Mouse (Mus musculus): ENCODE results near the gene Atp8b2.

Gene Atp8b2

DNA sequence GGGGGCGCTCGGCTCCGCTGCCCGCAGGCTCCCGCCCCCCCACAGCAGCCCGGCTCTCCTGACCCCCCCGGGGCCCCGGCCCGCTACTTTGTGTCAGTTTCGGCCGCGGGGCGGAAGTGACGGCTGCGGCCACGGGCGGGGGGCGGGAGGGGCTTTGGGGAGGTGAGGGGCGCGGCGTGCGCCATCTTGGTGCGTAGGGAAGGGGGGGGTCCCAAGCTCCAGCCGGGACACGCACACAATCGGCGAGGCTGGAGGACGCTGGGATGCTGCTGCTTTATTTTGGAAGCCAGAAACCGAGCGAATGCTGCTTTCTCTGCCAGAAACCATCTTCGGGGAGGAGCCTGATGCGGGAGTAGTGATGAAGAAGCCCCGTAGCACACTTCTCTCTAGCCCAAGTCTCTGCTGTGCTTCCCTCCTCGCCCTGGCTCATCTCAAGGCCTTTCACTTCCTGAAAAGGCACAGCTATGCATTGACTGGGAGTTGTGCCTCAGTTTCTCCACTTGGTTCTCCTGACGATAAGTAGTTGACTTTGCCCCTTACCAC, at the start of gene Atp8b2:
Atp8b2 (minus strand) TSS at position 288 of the 543 bp plus-strand sequence.
- DNase-seq (ENCODE audit: low spot score): peak; percentile 36

DNA sequence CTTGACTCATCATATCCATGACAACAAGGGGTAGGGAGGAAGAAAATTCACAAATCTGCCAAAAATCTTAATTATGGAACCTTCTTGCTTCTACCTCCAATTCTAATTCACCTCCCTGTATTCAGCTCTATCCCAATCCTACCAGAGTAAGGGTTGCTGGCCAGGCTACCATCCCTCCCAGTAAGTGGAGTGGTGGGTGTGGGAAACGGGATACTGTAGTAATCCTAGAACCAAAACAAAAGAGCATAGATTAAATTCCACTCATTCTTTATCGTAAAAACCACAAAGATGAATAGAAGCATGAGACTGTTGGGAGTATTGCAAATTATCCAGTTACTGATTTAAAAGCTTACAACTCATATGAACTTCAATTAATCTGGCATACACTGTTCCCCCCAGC, 47.0 kb upstream of the Atp8b2 start:
- DNase-seq (ENCODE audit: low spot score): no peak

DNA sequence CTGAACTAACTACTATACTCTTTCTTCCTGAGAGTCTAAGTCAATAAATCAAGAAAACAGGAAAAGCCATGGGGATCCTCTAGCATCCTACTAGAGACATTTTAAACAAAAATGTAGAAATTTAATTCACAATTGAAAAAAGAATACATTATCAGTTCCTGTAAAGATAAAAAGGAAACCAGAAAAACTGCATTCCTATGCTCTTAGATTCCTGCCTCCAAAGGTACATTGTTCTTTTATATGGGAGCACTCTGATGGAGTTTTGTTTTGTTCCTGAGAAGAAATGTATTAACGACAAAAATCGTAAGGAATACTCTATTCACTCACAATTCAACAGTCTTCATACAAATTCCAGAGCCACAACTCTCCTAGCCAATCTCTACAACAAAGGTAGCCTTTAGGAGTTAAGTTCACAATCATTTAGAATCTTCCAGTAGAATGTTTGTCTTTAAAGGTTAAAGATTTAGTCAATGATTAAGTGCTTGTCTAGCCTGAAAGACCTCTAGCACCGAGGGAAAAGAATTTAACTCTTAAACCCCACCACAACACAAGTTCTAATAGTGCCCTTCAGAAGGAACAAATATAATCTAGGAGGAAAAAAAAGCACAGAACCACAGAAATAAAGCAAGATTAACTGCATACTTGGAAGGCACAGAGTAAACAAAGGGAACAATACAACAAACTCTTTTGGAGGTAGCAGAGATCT, 40.9 kb upstream of the Atp8b2 start:
- no peak for DNase-seq (ENCODE audit: low spot score)

DNA sequence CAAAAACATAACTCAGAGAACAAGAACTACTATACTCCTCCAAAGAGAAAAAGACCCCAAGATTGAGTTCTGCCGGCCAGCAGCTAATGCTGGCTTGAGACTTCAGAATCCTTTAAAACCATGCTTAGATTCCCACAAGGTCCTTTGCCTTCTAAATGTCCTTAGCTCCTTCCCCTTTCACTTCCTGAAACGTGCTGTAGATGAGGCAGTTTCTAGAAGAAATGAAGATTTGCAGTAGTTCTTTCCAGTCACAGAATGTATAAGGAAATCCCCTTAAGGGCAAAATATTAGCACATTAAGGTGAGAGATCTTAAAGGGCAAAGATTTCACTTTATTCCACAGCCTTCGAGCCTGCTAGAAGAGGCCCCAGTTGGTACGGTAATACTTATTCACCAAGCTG, 36.5 kb upstream of the Atp8b2 start:
- no peak for DNase-seq (ENCODE audit: low spot score)

DNA sequence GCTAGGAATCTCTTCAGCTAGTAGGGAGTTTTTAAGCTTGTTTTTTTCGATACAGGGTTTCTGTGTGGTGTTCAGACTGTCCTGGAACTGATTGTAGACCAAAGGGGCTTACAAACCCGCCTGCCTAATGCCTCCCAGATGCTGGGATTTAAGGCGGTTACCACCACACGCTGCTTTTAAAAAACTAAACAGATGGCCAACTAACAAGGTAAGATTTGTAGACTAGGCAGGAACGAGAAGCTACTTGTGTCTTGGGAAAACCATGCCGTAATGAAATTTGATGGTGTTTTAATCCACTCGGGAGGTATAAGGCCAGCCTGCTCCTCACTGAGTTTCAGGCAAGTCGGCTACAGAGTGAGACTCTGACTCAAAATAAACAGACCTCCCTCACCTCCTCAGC, 35.8 kb upstream of the Atp8b2 start:
- DNase-seq (ENCODE audit: low spot score): no peak

DNA sequence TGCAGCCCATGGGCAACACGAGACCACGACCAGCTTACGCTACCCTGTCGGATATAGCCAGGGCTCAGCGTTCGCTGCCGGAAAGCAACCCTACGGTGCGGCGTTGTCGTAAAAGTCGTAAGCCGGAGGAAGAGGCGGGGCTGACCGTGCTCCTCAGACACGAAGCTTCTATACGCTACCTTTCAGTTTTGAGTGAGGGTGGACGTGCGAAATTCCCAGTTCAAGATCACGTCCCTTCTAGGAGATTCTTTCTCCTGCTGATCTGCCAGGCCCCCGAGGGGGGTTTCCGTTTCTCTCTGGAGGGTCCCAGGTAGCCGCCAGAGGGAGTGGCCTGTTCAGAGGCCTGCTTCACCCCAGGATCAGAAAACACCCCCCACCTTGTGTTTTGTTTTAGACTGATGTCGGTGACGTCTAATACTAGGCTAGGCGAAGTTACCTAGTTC, 35.3 kb upstream of the Atp8b2 start, which contains the start of gene Hax1:
Hax1 (minus strand) TSS at position 169 of the 443 bp plus-strand sequence.
- peak; percentile 94 for DNase-seq (ENCODE audit: low spot score)

DNA sequence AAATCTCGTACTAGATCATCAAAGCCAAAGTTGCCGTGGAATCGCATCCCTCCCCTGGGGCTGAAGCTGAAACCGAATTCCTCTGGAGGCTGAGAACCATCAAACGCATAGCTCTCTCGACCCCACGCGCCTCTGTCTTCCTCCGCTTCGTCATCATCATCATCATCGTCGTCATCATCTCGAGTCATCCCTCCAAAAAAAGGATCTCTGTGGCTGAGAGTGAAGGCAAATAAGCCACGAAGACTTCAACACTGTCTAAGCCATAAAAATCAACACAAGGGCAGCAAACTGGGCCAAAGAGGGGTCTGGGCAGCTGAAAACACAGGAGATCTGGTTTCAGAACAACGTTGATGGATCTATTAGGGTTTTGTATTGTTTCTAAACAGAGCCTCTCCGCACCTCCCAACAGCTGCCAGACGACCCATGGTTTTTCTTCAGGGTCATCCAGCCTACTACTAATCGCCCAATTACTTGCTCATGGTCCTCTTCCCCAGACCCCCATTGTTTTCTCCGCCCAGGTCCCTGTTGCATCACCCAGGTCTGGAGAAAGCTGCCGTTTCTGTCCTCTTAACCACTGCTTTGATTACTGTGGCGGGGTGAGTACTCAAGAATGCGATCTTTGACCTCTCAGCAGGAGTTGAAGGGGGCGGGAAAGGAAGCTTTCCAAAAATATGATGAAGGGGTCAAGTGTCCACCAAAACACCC, 34.6 kb upstream of the Atp8b2 start:
- DNase-seq (ENCODE audit: low spot score): no peak

DNA sequence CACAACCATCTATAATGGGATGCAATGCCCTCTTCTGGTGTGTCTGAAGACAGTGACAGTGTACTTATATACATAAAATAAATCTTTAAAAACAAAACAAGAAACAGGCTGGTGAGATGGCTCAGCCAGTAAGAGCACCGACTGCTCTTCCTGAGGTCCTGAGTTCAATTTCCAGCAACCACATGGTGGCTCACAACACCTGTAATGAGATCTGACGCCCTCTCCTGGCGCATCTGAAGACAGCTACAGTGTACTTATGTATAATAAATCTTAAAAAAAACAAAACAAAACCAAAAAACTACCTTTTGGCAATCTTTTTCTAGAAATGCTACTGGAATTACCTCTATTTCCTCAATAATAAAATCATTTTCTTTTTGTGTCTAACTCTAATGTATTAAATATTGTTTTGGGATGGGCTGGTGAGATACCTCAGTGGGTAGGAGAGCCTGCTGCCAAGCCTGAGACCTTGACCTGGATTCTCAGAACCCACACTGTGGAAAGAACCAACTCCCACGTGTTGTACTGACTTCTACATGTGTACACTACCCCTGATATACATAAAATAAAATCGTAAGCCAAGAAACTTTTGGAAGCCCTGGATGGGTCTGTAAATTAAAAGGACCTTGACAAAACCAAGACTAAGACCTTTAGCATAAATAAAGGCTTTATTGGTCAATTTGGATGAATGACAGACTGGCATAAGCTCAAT, 31.7 kb upstream of the Atp8b2 start:
- no peak for DNase-seq (ENCODE audit: low spot score)

DNA sequence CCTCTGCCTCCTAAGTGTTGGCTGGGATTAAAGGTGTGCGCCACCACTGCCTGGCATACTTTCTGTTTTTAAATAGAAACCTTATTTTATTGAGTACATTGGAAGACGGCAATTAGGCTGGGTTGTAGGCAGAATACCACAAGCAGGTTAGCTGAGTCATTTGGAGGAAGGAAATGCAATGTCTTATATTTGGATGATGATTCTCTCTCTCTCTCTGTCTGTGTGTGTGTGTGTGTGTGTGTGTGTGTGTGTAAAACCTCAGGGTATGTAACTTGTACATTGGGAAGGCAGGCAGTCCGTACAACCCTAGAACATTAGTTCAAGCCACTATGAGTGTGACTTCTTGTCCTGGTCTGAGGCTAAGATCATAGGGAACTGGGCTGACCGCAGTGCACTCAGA, 24.5 kb upstream of the Atp8b2 start:
- no peak for DNase-seq (ENCODE audit: low spot score)

DNA sequence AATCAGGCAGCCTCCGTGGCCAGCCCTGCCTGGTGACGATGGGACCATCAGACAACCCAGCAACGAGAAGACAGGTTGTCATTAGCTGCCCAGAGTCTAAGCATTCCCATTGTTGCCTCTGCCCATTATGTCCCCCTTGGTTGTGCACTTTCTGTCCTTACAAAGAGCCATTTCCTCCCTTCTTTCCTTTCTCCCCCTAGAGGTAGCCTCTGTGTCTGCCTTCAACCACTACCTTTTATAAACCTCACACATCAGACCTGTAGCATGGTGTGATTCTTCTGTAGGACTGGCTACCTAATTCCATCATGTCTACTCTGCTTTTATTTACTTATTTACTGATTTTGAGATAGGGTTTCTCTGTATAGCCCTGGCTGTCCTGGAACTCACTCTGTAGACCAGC, 23.9 kb upstream of the Atp8b2 start:
- DNase-seq (ENCODE audit: low spot score): no peak

DNA sequence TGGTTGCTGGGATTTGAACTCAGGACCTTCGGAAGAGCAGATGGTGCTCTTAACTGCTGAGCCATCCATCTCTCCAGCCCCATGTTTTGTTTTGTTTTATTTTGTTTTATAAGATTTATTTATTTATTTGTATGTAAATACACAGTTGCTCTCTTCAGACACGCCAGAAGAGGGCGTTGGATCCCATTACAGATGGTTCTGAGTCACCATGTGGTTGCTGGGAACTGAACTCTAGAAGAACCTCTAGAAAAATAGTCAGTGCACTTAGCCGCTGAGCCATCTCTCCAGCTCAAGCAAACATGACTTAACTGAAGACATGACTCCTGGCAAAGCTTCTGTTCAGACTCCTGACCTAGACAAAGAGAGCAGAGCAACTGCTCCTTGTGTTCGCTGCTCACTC, 19.1 kb upstream of the Atp8b2 start:
- DNase-seq (ENCODE audit: low spot score): no peak

DNA sequence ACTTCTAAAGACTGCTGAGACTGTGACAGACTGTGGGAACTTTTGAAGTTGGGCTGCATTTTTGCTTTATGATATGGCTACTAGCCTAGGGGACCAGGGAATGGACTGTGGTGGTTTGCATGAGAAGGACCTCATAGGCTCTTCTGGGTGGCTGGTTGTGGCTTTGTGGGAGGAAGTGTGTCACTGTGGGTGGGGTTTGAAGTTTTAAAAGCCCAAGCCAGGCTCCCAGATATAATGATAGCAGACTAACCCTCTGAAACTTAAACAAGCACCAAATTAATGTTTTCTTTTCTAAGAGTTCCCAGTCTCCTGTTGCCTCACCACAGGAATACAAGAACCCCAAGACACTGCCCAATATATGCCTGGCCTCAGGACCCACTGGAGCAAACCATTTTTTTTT, 13.6 kb upstream of the Atp8b2 start:
- DNase-seq (ENCODE audit: low spot score): no peak

DNA sequence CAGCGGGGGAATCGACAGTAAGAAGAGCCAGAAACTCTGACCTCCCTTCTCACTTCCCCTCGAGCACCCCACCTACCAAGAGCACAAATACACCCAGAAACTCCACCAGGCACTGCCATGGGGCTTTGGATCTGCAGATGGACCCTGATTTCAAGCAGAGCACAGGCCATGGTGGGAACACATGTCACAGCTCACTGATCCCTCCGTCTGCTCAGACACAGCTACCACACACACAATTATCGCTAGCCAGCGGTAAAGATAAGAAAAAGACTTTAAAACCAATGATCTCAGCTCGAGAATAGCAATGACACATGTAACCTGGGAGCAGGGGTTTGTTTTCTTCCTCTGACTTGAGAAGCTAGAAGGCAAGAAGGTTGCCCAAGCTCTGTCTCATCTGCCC, 5.2 kb upstream of the Atp8b2 start:
- DNase-seq (ENCODE audit: low spot score): no peak

DNA sequence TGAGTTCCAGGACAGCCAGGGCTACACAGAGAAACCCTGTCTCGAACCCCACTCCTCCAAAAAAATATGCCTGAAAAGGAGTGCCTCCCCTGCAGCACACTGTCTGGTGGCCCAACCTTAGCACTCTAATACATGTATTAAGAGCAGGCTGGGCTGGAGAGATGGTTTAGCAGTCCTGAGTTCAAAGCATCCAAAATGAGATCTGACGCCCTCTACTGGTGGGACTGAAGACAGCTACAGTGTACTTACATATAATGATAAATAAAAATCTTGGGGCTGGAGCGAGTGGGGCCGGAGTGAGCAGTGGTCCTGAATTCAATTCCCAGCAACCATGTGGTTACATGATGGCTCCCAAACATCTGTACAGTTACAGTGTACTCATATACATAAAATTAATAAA, 3.6 kb upstream of the Atp8b2 start:
- no peak for DNase-seq (ENCODE audit: low spot score)

DNA sequence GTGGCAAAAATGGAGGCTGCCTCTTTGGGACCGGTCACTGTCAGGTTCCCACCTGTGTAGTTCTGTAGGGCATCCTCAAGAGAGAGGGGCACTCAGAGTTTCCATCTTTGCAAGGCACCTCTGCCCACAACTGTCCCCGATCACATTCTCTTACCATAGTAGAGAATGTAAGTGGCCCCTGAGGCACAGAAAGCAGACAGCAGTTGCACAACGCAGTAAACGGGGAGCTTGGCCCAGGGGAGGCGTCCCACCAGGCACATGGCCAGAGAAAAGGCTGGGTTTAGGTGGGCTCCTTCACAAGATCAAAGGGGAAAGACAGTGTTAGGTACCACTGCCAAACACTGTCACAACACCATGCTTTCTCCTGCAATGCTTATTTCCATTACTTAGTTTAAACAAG, 2.7 kb upstream of the Atp8b2 start:
- no peak for DNase-seq (ENCODE audit: low spot score)

DNA sequence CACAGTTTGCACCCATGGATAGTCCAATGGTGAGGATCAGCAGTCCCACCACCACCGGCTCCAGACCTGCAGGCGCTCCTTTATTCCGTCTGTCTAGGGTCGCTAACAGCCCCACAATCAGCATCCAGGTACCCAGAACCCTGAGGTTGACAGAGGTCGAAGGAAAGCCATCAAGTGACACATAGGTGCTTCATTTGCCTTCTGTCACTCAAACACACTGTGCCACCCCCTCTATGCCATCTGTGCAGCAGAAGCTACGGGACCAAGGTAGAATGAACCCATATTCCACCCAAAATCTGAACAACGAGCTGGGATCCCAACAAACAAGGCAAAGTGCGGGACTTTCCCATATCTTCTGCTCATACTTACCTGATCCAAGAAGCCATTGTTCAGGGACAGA, 2.2 kb upstream of the Atp8b2 start:
- no peak for DNase-seq (ENCODE audit: low spot score)

DNA sequence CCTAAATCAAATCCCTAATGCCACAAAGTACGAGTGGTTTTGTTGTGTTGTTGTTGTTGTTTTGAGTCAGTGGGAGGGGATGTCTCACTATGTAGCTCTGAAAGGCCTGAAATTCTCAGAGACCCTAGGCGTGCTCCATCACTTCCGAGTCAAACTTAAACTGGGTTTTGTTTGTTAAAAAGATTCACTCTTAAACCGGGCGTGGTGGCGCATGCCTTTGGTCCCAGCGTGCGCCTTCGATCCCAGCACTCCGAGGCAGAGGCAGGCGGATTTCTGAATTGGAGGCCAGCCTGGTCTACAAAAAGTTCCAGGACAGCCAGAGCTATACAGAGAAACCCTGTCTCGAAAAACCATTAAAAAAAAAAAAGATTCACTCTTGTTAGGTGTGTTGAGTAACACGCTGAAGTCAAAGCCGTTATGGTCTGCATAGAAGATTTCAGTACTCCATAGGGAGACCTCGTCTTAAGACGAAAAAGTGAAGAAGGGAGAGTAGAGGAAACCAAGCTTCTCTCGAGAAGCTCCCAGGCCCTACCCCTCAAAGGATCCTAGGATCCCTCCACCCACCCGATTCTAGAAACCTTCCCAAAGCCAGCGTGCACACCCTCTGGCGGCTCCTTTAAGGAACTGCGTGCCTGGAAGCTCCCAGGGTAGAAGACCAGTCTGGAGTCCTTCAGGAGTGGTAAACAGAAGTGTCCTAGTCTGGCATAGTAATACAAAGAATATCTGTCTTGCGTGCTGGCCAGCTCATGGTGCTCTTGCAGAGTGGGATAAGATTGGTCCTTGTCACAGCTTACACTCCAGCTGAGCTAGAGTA, 825 bp upstream of the Atp8b2 start:
- DNase-seq (ENCODE audit: low spot score): peak; percentile 81

DNA sequence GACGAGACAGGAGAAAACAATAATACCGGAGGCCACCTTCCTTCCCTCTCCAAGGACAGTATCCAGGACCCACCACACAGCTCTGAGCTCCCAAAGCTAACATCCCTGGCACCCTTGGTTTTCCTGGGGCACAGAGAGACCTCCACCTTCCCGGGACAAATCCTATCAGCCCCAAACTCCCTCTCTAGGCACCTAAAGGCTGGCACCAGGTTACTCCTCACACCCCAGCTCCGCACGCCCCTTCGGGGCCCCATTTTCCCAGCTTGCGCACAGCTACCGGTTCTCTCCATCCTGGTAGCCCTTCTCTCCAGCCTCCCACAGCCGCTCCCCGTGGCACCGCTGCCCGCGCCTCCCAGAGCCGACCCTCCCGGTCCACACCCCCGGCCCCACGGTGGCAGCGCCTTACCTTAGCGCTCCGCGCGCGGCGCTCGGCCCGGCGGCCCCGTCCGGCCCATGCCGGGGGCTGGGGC, 522 bp downstream of the Atp8b2 start:
- DNase-seq (ENCODE audit: low spot score): peak; percentile 7

DNA sequence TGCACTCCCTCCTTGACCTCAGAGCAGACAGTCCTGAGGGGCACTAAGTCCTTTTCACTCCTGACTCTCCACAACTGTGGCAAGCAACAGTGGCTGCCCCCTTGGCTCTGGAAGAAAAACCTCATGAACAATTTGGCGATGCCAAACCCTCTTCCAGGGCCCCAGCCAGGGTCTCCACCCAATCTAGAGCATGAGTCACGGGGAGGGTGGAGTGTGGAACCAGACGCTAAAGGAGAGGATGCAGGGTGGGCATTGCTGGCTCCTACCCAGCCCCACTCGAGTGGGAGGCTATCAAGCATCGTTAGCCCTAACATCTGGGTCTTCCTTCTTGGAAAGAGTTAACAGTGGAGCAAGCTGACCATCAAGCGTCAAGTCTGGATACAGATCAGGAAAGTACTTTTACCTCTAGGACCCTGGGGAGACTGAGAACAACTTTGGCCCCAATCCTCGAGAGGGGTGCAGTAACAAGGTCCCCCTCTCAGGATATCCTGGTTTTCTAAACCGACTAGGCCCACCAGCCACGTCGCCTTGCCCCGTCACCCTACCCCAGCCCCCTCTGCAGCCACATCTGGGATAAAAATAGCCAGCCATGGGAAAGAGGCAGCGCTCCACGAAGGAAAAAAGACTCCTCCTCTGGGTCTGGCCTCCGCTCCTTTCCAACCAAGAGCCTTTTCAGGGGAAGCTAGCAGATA, 1.1 kb downstream of the Atp8b2 start:
- DNase-seq (ENCODE audit: low spot score): peak; percentile 13

DNA sequence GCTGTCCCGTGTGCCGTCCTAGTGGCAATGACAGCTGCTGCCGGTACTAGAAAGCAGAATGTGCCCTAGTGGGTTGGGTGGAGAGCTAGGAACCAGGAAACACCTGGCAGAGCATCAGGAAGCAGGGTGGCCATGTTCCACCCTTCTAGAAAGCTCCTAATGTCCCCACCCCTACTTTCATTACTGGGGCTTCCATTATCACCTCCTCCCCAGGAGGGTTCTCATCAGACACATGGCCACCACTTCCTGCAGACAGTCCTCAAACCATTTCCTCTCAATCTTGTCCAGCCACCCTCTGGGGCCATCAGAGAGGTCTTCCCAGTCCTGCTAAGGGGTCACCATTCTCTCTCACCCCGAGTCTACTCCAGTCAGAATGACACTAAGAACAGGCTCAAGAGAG, 1.9 kb downstream of the Atp8b2 start:
- no peak for DNase-seq (ENCODE audit: low spot score)

DNA sequence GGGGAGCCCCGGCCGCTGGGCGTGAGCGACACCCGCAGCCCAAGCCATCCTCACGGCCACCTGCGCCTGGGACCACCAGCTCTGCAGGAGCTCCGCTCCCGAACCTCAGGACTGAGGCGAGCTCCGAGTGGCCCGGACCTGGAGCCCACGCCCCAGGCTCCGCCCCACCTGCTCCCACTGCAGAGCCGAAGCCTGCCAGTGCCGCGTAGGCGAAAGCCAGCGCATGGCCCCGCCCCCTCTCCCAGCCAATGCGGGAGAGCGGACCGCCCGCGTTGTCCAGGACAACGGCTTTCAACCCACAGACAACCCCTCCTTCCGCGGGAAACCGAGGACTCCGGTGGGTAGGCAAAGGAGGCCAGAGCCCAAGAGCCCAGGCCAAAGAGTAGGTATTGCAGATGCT, 2.8 kb downstream of the Atp8b2 start:
- peak; percentile 94 for DNase-seq (ENCODE audit: low spot score)

Data from lung, postnatal 25 days (tissue).